Mouse (Mus musculus): ENCODE measurements around the gene Ybx3. TPM values are rescaled to one million over a fixed set of nuclear protein-coding genes. Genes with fewer than 3 reads are reported as not detected.

Gene Ybx3
- total RNA-seq, 2 experiments from 2014 or later, result 45.7 to 48.8 TPM

GRCm38 (mm10) chr6:131386416-131387019 lies 1.8 kb downstream of the Ybx3 start:
- intact Hi-C loops (cut with DNase I), result no loop called here
- DNase-seq (ENCODE audit: low spot score in 2 of 2), result no peak

GRCm38 (mm10) chr6:131385469-131385868 lies 2.8 kb downstream of the Ybx3 start:
- no peak for DNase-seq (ENCODE audit: low spot score in 2 of 2)

GRCm38 (mm10) chr6:131383713-131384330 lies 4.5 kb downstream of the Ybx3 start:
- intact Hi-C loops (cut with DNase I), result no loop called here
- DNase-seq (ENCODE audit: low spot score in 2 of 2), result no peak

More at GRCm38 (mm10) chr6:131385469-131385868, 2.8 kb downstream of the Ybx3 start:
- intact Hi-C loops (cut with DNase I), result no loop called here

GRCm38 (mm10) chr6:131382984-131383337 lies 5.3 kb downstream of the Ybx3 start:
- intact Hi-C loops (cut with DNase I), result no loop called here
- DNase-seq (ENCODE audit: low spot score in 2 of 2), result no peak

- intact Hi-C loops (cut with DNase I), result no loop called here
- peak in 1 of 2 experiments; percentile 30 for DNase-seq (ENCODE audit: low spot score in 2 of 2)
Measured at GRCm38 (mm10) chr6:131382232-131382983, 5.9 kb downstream of the Ybx3 start.

GRCm38 (mm10) chr6:131378858-131379428 lies 9.3 kb downstream of the Ybx3 start:
- intact Hi-C loops (cut with DNase I), result no loop called here
- no peak for DNase-seq (ENCODE audit: low spot score in 2 of 2)

- intact Hi-C loops (cut with DNase I), result no loop called here
- DNase-seq (ENCODE audit: low spot score in 2 of 2), result no peak
Measured at GRCm38 (mm10) chr6:131377378-131377777, 10.9 kb downstream of the Ybx3 start.

GRCm38 (mm10) chr6:131374594-131375340 lies 13.5 kb downstream of the Ybx3 start:
- DNase-seq (ENCODE audit: low spot score in 2 of 2), result peak in 1 of 2 experiments; percentile 28
- intact Hi-C loops (cut with DNase I), result no loop called here

- DNase-seq (ENCODE audit: low spot score in 2 of 2), result no peak
- intact Hi-C loops (cut with DNase I), result no loop called here
Measured at GRCm38 (mm10) chr6:131373160-131373559, 15.1 kb downstream of the Ybx3 start.

- intact Hi-C loops (cut with DNase I), result no loop called here
- DNase-seq (ENCODE audit: low spot score in 2 of 2), result no peak
Measured at GRCm38 (mm10) chr6:131370767-131371166, 17.5 kb downstream of the Ybx3 start.

GRCm38 (mm10) chr6:131369866-131370616 lies 18.2 kb downstream of the Ybx3 start:
- no peak for DNase-seq (ENCODE audit: low spot score in 2 of 2)
- intact Hi-C loops (cut with DNase I), result loop anchor here (5.0 kb wide), 1 partner anchor 78 kb away; the partner anchor contains the start of gene Magohb

GRCm38 (mm10) chr6:131367101-131367500 lies 21.2 kb downstream of the Ybx3 start:
- intact Hi-C loops (cut with DNase I), result loop anchor here (1.0 to 5.0 kb wide), 2 partner anchors 54 to 75 kb away; partner anchors contain the start of gene Magohb
- DNase-seq (ENCODE audit: low spot score in 2 of 2), result peak; percentile 45 to 71

GRCm38 (mm10) chr6:131364353-131364752 lies 23.9 kb downstream of the Ybx3 start:
- intact Hi-C loops (cut with DNase I), result no loop called here
- DNase-seq (ENCODE audit: low spot score in 2 of 2), result no peak

- intact Hi-C loops (cut with DNase I), result no loop called here
- no peak for DNase-seq (ENCODE audit: low spot score in 2 of 2)
Measured at GRCm38 (mm10) chr6:131362987-131363765, 25.1 kb downstream of the Ybx3 start.

- intact Hi-C loops (cut with DNase I), result no loop called here
- DNase-seq (ENCODE audit: low spot score in 2 of 2), result no peak
Measured at GRCm38 (mm10) chr6:131360693-131361092, 27.6 kb downstream of the Ybx3 start.

- DNase-seq (ENCODE audit: low spot score in 2 of 2), result no peak
- intact Hi-C loops (cut with DNase I), result loop anchor here (10.0 kb wide), 1 partner anchor 1815 kb away; no protein-coding TSS in a partner anchor
Measured at GRCm38 (mm10) chr6:131359543-131359942, 28.7 kb downstream of the Ybx3 start.

- intact Hi-C loops (cut with DNase I), result loop anchor here (5.0 to 10.0 kb wide), 4 partner anchors 63 to 1810 kb away; partner anchors contain the start of genes Klre1 and Magohb
- no peak for DNase-seq (ENCODE audit: low spot score in 2 of 2)
Measured at GRCm38 (mm10) chr6:131354913-131355312, 33.4 kb downstream of the Ybx3 start.

GRCm38 (mm10) chr6:131353352-131353919 lies 34.8 kb downstream of the Ybx3 start, which contains the start of gene Styk1:
TSS of gene Styk1 (minus strand) at chr6:131353597.
- DNase-seq (ENCODE audit: low spot score in 2 of 2), result peak; percentile 86 to 90
- intact Hi-C loops (cut with DNase I), result loop anchor here (5.0 to 10.0 kb wide), 4 partner anchors 61 to 1809 kb away; partner anchors contain the start of genes Klre1 and Magohb
